Mouse (Mus musculus): ENCODE data around the gene Itih2. TPM values are rescaled to one million over a fixed set of nuclear protein-coding genes. Genes with fewer than 3 reads are reported as not detected.

The Itih2 gene
- 4.8 and 4.9 TPM in 2 replicates for polyA plus RNA-seq (2015; fragmentation: Nextera tagmentation; extraction: Ambion mirVana)

- no peak for ATAC-seq
- H3K36me3 ChIP-seq (ENCODE audit: control insufficient read depth, insufficient read depth, low read length) = no peaks in the 10 kb centered on the region
- 97% methylated on average over 4 of the region's 4 CpGs for WGBS
- H3K4me1 ChIP-seq (ENCODE audit: control insufficient read depth, insufficient read depth, low read depth, low read length) = no peaks in the 10 kb centered on the region
- H3K27ac ChIP-seq (ENCODE audit: low read depth, low read length) = no peak within 1 kb of the TSS
- no peak within 1 kb of the TSS for H3K4me3 ChIP-seq (ENCODE audit: low read length)
- H3K4me2 ChIP-seq (ENCODE audit: low read length) = no peak within 1 kb of the TSS
- no peak within 1 kb of the TSS for H3K9ac ChIP-seq (ENCODE audit: low read depth, low read length)
- no peaks in the 10 kb centered on the region for H3K27me3 ChIP-seq (replicated peaks; ENCODE audit: control insufficient read depth, insufficient read depth, low read length)
- no peaks in the 10 kb centered on the region for H3K9me3 ChIP-seq (ENCODE audit: control insufficient read depth, low read length)
These were observed at the start of gene Itih2 for GRCm38 (mm10) chr2:10131296-10131695. TSS of gene Itih2 (minus strand) at chr2:10131396.

DNA sequence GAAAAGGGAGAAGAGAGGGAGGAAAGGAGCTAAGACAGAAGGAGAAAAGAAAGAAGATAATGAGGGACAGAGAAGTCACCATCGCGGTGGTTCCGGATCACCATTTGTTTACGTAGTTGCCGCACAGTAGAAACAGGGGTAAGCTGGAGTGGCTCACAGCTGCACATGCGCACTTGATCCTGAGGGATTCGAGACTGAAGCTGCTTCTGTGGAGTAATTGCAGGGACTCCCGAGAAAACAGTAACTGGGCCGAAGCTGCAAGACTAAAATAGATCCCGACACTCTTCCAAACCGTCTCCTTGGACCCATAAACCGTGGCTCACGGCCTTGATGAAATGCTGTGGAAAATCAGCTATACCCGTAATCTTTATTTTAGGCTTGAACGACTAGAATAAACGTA is 38.8 kb upstream of the Itih2 start:
- no peaks in the 10 kb centered on the region for H3K27me3 ChIP-seq (replicated peaks; ENCODE audit: control insufficient read depth, insufficient read depth, low read length)
- no peaks in the 10 kb centered on the region for H3K9me3 ChIP-seq (ENCODE audit: control insufficient read depth, low read length)
- H3K36me3 ChIP-seq (ENCODE audit: control insufficient read depth, insufficient read depth, low read length) = no peaks in the 10 kb centered on the region
- no peak overlapping the region for H3K4me3 ChIP-seq (ENCODE audit: low read length)
- ATAC-seq = no peak
- H3K4me1 ChIP-seq (ENCODE audit: control insufficient read depth, insufficient read depth, low read depth, low read length) = no peaks in the 10 kb centered on the region
- WGBS = 89% methylated on average over 16 of the region's 16 CpGs
- no peak overlapping the region for H3K4me2 ChIP-seq (ENCODE audit: low read length)
- no peak overlapping the region for H3K27ac ChIP-seq (ENCODE audit: low read depth, low read length)
- no peak overlapping the region for H3K9ac ChIP-seq (ENCODE audit: low read depth, low read length)

DNA sequence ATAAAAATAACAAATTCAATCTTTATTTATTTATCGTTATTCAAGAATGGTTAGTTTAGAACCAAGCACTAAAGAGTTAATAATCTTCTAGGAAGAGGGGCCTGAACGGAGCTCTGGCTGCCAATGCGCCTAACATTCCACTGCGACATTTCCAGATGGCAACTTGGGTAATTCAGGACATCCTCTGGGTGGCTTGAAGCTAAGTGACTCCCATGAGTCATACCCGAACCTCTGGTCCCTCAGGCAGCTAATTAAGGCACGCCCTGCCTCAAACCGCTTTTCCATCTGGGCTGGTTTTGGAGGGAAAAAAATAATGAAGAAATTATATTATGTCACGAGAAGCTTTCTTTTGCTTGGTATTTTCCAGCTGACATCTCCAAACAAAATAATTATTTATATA is 36.8 kb upstream of the Itih2 start:
- no peaks in the 10 kb centered on the region for H3K4me1 ChIP-seq (ENCODE audit: control insufficient read depth, insufficient read depth, low read depth, low read length)
- WGBS = 66% methylated on average over 8 of the region's 8 CpGs
- H3K9ac ChIP-seq (ENCODE audit: low read depth, low read length) = no peak overlapping the region
- H3K4me2 ChIP-seq (ENCODE audit: low read length) = no peak overlapping the region
- no peaks in the 10 kb centered on the region for H3K9me3 ChIP-seq (ENCODE audit: control insufficient read depth, low read length)
- H3K36me3 ChIP-seq (ENCODE audit: control insufficient read depth, insufficient read depth, low read length) = no peaks in the 10 kb centered on the region
- H3K27ac ChIP-seq (ENCODE audit: low read depth, low read length) = no peak overlapping the region
- no peak overlapping the region for H3K4me3 ChIP-seq (ENCODE audit: low read length)
- no peaks in the 10 kb centered on the region for H3K27me3 ChIP-seq (replicated peaks; ENCODE audit: control insufficient read depth, insufficient read depth, low read length)
- no peak for ATAC-seq

GRCm38 (mm10) chr2:10167283-10167682 is 36.1 kb upstream of the Itih2 start:
- H3K27me3 ChIP-seq (replicated peaks; ENCODE audit: control insufficient read depth, insufficient read depth, low read length) = no peaks in the 10 kb centered on the region
- H3K9ac ChIP-seq (ENCODE audit: low read depth, low read length) = no peak overlapping the region
- WGBS = 92% methylated on average over 11 of the region's 11 CpGs
- no peak overlapping the region for H3K4me3 ChIP-seq (ENCODE audit: low read length)
- no peaks in the 10 kb centered on the region for H3K36me3 ChIP-seq (ENCODE audit: control insufficient read depth, insufficient read depth, low read length)
- ATAC-seq = no peak
- H3K4me1 ChIP-seq (ENCODE audit: control insufficient read depth, insufficient read depth, low read depth, low read length) = no peaks in the 10 kb centered on the region
- no peak overlapping the region for H3K27ac ChIP-seq (ENCODE audit: low read depth, low read length)
- H3K4me2 ChIP-seq (ENCODE audit: low read length) = no peak overlapping the region
- H3K9me3 ChIP-seq (ENCODE audit: control insufficient read depth, low read length) = no peaks in the 10 kb centered on the region

GRCm38 (mm10) chr2:10166635-10167034 is 35.4 kb upstream of the Itih2 start:
- Histone ChIP-seq H3K36me3 (ENCODE audit: control insufficient read depth, insufficient read depth, low read length) (no peaks in the 10 kb centered on the region), H3K27ac (ENCODE audit: low read depth, low read length) (no peak overlapping the region), H3K9me3 (ENCODE audit: control insufficient read depth, low read length) (no peaks in the 10 kb centered on the region), H3K4me3 (ENCODE audit: low read length) (no peak overlapping the region), H3K4me1 (ENCODE audit: control insufficient read depth, insufficient read depth, low read depth, low read length) (no peaks in the 10 kb centered on the region), H3K27me3 (replicated peaks; ENCODE audit: control insufficient read depth, insufficient read depth, low read length) (no peaks in the 10 kb centered on the region), H3K4me2 (ENCODE audit: low read length) (no peak overlapping the region), H3K9ac (ENCODE audit: low read depth, low read length) (no peak overlapping the region)
- ATAC-seq = no peak
- 67% methylated on average over 6 of the region's 6 CpGs for WGBS

DNA sequence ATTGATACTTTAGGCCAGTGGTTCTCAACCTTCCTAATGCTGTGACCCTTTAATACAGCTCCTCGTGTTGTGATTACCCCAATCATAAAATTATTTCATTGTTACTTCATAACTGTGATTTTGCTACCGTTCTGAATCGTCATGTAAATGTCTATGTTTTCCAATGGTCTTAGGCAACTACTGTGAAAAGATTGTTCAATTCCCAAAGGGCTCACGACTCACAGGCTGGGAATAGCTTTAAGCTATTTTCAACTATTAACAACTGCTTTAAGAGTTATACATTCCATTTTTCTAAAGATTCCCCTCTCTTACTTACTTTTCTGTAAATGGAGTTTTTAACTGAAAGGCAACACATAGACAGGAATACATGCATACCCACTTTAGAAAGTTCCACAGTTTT is 30.8 kb upstream of the Itih2 start:
- Histone ChIP-seq H3K36me3 (ENCODE audit: control insufficient read depth, insufficient read depth, low read length) (no peaks in the 10 kb centered on the region), H3K9me3 (ENCODE audit: control insufficient read depth, low read length) (no peaks in the 10 kb centered on the region), H3K27ac (ENCODE audit: low read depth, low read length) (no peak overlapping the region), H3K27me3 (replicated peaks; ENCODE audit: control insufficient read depth, insufficient read depth, low read length) (no peaks in the 10 kb centered on the region), H3K4me3 (ENCODE audit: low read length) (no peak overlapping the region), H3K9ac (ENCODE audit: low read depth, low read length) (no peak overlapping the region), H3K4me2 (ENCODE audit: low read length) (no peak overlapping the region), H3K4me1 (ENCODE audit: control insufficient read depth, insufficient read depth, low read depth, low read length) (no peaks in the 10 kb centered on the region)
- WGBS = 91% methylated on average over 4 of the region's 4 CpGs
- ATAC-seq = no peak

DNA sequence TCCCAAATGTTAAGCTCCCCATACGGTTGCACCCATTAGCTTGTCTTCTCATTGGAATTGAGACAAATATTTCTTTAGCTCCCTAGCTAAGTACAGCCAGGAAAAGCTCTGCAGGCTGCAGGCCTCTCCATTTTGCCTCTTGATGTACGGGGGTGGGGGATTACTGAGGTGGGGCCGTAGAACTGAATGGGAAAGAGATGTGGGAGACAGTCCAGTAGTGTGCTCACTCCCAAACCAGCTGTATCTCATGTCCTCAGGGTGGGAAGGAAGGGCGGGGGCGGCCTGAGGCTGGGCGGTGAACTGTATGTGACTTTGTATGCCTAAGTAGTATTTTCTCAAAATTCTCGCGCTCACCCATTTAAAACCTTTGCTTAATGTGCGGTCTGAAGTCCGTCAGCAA is 26.0 kb upstream of the Itih2 start:
- ATAC-seq = no peak
- H3K4me1 ChIP-seq (ENCODE audit: control insufficient read depth, insufficient read depth, low read depth, low read length) = peaks cover 2% of the 10 kb centered on the region; the same call in 1 of the 2 replicates
- H3K36me3 ChIP-seq (ENCODE audit: control insufficient read depth, insufficient read depth, low read length) = no peaks in the 10 kb centered on the region
- 87% methylated on average over 10 of the region's 10 CpGs for WGBS
- H3K4me2 ChIP-seq (ENCODE audit: low read length) = no peak overlapping the region
- no peak overlapping the region for H3K4me3 ChIP-seq (ENCODE audit: low read length)
- H3K27me3 ChIP-seq (replicated peaks; ENCODE audit: control insufficient read depth, insufficient read depth, low read length) = no peaks in the 10 kb centered on the region; the same call in 1 of the 2 replicates
- no peak overlapping the region for H3K9ac ChIP-seq (ENCODE audit: low read depth, low read length)
- no peaks in the 10 kb centered on the region for H3K9me3 ChIP-seq (ENCODE audit: control insufficient read depth, low read length)
- H3K27ac ChIP-seq (ENCODE audit: low read depth, low read length) = no peak overlapping the region

DNA sequence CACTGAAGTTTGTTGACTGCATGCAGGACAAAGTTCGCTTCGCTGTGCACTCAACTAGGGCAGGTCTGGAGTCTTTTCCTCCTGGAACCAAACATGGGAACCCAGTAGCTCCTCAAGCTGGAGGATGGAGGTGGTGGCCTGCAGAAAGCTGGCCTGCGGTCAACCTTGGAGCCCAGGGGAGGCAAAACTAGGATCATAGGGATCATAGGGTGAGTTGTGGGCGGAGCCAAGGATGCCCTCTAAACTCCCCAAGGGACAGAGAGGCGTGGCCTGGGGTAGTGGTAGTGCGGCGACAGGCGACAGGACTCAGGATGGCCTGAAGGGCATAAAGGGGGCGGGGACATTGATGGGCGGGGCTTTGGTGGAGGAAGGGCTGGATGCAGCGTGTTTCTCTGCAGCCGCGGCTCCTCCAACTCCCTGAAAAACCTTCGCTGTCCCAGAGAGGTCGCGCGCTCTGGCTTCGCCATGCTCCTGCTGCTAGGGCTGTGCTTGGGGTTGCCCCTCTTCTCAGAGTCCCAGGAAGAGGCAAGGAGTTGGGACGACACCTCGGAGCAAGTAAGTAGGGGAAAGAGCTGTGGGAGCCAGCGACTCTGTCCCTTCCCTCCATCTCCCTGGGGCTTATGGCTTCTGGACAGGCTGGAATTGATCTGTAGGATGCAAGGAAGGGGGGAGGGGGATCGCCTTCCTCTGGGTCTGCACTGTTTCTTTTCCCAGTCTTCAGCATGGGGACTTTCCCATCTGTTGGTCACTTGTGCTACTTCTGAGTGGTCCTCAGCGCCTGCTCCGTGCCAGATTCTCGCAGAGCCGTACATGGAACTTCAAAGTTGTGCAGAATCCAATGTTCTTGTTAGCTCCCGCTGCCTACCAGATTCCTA is 22.2 kb upstream of the Itih2 start, which contains the start of gene Itih5:
Gene Itih5 (plus strand): TSS at position 371 of the 875 bp plus-strand sequence.
- H3K27ac ChIP-seq (ENCODE audit: low read depth, low read length) = no peak within 1 kb of the TSS
- peak within 1 kb of the TSS; percentile 44 for H3K4me3 ChIP-seq (ENCODE audit: low read length)
- H3K27me3 ChIP-seq (replicated peaks; ENCODE audit: control insufficient read depth, insufficient read depth, low read length) = no peaks in the 10 kb centered on the region; the same call in 1 of the 2 replicates
- 7% methylated on average over 27 of the region's 27 CpGs for WGBS
- no peaks in the 10 kb centered on the region for H3K9me3 ChIP-seq (ENCODE audit: control insufficient read depth, low read length)
- peak within 1 kb of the TSS; percentile 82 for H3K4me2 ChIP-seq (ENCODE audit: low read length)
- peaks cover 2% of the 10 kb centered on the region; the same call in 1 of the 2 replicates for H3K4me1 ChIP-seq (ENCODE audit: control insufficient read depth, insufficient read depth, low read depth, low read length)
- ATAC-seq = peak; percentile 80
- H3K9ac ChIP-seq (ENCODE audit: low read depth, low read length) = peak within 1 kb of the TSS; percentile 51; the same call in 1 of the 2 replicates
- no peaks in the 10 kb centered on the region for H3K36me3 ChIP-seq (ENCODE audit: control insufficient read depth, insufficient read depth, low read length)

GRCm38 (mm10) chr2:10152590-10152989 is 21.4 kb upstream of the Itih2 start:
- Histone ChIP-seq H3K9ac (ENCODE audit: low read depth, low read length) (no peak overlapping the region), H3K4me3 (ENCODE audit: low read length) (no peak overlapping the region), H3K36me3 (ENCODE audit: control insufficient read depth, insufficient read depth, low read length) (no peaks in the 10 kb centered on the region), H3K9me3 (ENCODE audit: control insufficient read depth, low read length) (no peaks in the 10 kb centered on the region), H3K27ac (ENCODE audit: low read depth, low read length) (no peak overlapping the region), H3K4me2 (ENCODE audit: low read length) (no peak overlapping the region), H3K27me3 (replicated peaks; ENCODE audit: control insufficient read depth, insufficient read depth, low read length) (no peaks in the 10 kb centered on the region; the same call in 1 of the 2 replicates), H3K4me1 (ENCODE audit: control insufficient read depth, insufficient read depth, low read depth, low read length) (peaks cover 2% of the 10 kb centered on the region; the same call in 1 of the 2 replicates)
- no peak for ATAC-seq
- WGBS = 86% methylated on average over 5 of the region's 5 CpGs

Measured in hindbrain, embryonic 16.5 days (tissue).